Mouse (Mus musculus): Measurements from ENCODE around the gene Tmod4.

GRCm38 (mm10) chr3:95159987-95160963 lies 36.0 kb downstream of the Tmod4 start, which contains the start of gene Sema6c:
- 0 out of 2 replicates have a peak, but pooled peaks have one; percentile 45 for TF ChIP-seq POLR2A (IDR thresholded peaks at IDR 0.05; ENCODE audit: control insufficient read depth, extremely low read depth, insufficient read depth, low read length, poor library complexity)
- TF ChIP-seq CTCF (IDR thresholded peaks at IDR 0.05; ENCODE audit: borderline replicate concordance, control insufficient read depth, extremely low read depth, insufficient read depth, low read length, poor library complexity), result peak; percentile 73
